Mouse (Mus musculus): ENCODE measurements around the gene Tmem44.

- TF ChIP-seq POLR2A (IDR thresholded peaks at IDR 0.05; ENCODE audit: borderline replicate concordance, insufficient read depth, low read length), result no peak
- no peak for TF ChIP-seq CTCF (IDR thresholded peaks at IDR 0.05; ENCODE audit: borderline replicate concordance, insufficient read depth, low read depth, low read length)
These were observed 26.2 kb downstream of the Tmem44 start for GRCm38 (mm10) chr16:30524481-30524880.

Data from cerebellum, adult 2 months (tissue).